Mouse (Mus musculus): Measurements from ENCODE around the gene Shroom3. TPM values are rescaled to one million over a fixed set of nuclear protein-coding genes. Genes with fewer than 3 reads are reported as not detected.

The Shroom3 gene
- polyA plus RNA-seq, 1 experiment from 2014 or later = 3.2 TPM

- Histone ChIP-seq H3K9ac (no peak overlapping the region), H3K36me3 (no peaks in the 10 kb centered on the region), H3K27me3 (no peaks in the 10 kb centered on the region), H3K4me3 (no peak overlapping the region), H3K4me2 (no peak overlapping the region), H3K27ac (no peak overlapping the region), H3K4me1 (no peaks in the 10 kb centered on the region), H3K9me3 (no peaks in the 10 kb centered on the region)
- no peak for ATAC-seq (ENCODE audit: insufficient number of reproducible peaks, low FRiP score, low TSS enrichment, low read depth)
- WGBS = 65% methylated on average over 2 of the region's 2 CpGs
Measured at GRCm38 (mm10) chr5:92980862-92981261, 297.6 kb downstream of the Shroom3 start.

- H3K27me3 ChIP-seq = no peaks in the 10 kb centered on the region
Measured at GRCm38 (mm10) chr5:92982673-92983072, 299.4 kb downstream of the Shroom3 start.

GRCm38 (mm10) chr5:92983942-92984341, 300.7 kb downstream of the Shroom3 start:
- Histone ChIP-seq H3K4me1 (peaks cover 16% of the 10 kb centered on the region), H3K27ac (no peak overlapping the region), H3K9ac (no peak overlapping the region), H3K4me2 (no peak overlapping the region), H3K36me3 (no peaks in the 10 kb centered on the region), H3K4me3 (no peak overlapping the region), H3K9me3 (no peaks in the 10 kb centered on the region), H3K27me3 (no peaks in the 10 kb centered on the region)
- ATAC-seq (ENCODE audit: insufficient number of reproducible peaks, low FRiP score, low TSS enrichment, low read depth) = no peak
- 36% methylated on average over 2 of the region's 2 CpGs for WGBS

More at GRCm38 (mm10) chr5:92982673-92983072, 299.4 kb downstream of the Shroom3 start:
- H3K9me3 ChIP-seq = no peaks in the 10 kb centered on the region
- no peak overlapping the region for H3K27ac ChIP-seq
- H3K4me1 ChIP-seq = peaks cover 7% of the 10 kb centered on the region; the same call in 1 of the 2 replicates
- H3K4me2 ChIP-seq = no peak overlapping the region
- no peak overlapping the region for H3K9ac ChIP-seq
- no peak for ATAC-seq (ENCODE audit: insufficient number of reproducible peaks, low FRiP score, low TSS enrichment, low read depth)
- no peak overlapping the region for H3K4me3 ChIP-seq
- no peaks in the 10 kb centered on the region for H3K36me3 ChIP-seq

GRCm38 (mm10) chr5:92984692-92985091, 301.5 kb downstream of the Shroom3 start:
- Histone ChIP-seq H3K27me3 (no peaks in the 10 kb centered on the region), H3K4me1 (peaks cover 23% of the 10 kb centered on the region), H3K4me2 (no peak overlapping the region), H3K9me3 (no peaks in the 10 kb centered on the region), H3K9ac (no peak overlapping the region), H3K4me3 (no peak overlapping the region), H3K27ac (no peak overlapping the region), H3K36me3 (no peaks in the 10 kb centered on the region)
- ATAC-seq (ENCODE audit: insufficient number of reproducible peaks, low FRiP score, low TSS enrichment, low read depth) = no peak
- WGBS = 41% methylated on average over 1 of the region's 1 CpGs

GRCm38 (mm10) chr5:92985391-92985790, 302.2 kb downstream of the Shroom3 start:
- Histone ChIP-seq H3K27me3 (no peaks in the 10 kb centered on the region), H3K27ac (no peak overlapping the region), H3K9me3 (no peaks in the 10 kb centered on the region), H3K4me3 (no peak overlapping the region), H3K36me3 (no peaks in the 10 kb centered on the region), H3K9ac (no peak overlapping the region), H3K4me2 (no peak overlapping the region), H3K4me1 (peaks cover 24% of the 10 kb centered on the region)
- no peak for ATAC-seq (ENCODE audit: insufficient number of reproducible peaks, low FRiP score, low TSS enrichment, low read depth)
- 87% methylated on average over 2 of the region's 2 CpGs for WGBS

GRCm38 (mm10) chr5:92986651-92987610, 303.7 kb downstream of the Shroom3 start:
- H3K36me3 ChIP-seq = no peaks in the 10 kb centered on the region
- H3K4me3 ChIP-seq = no peak overlapping the region
- no peak overlapping the region; the same call in 1 of the 2 replicates for H3K27ac ChIP-seq
- 66% methylated on average over 22 of the region's 22 CpGs for WGBS
- ATAC-seq (ENCODE audit: insufficient number of reproducible peaks, low FRiP score, low TSS enrichment, low read depth) = no peak
- no peaks in the 10 kb centered on the region for H3K9me3 ChIP-seq
- H3K27me3 ChIP-seq = no peaks in the 10 kb centered on the region
- no peak overlapping the region for H3K9ac ChIP-seq
- H3K4me1 ChIP-seq = peaks cover 24% of the 10 kb centered on the region
- no peak overlapping the region for H3K4me2 ChIP-seq

GRCm38 (mm10) chr5:92987891-92988768, 304.9 kb downstream of the Shroom3 start:
- no peaks in the 10 kb centered on the region for H3K27me3 ChIP-seq
- no peak for ATAC-seq (ENCODE audit: insufficient number of reproducible peaks, low FRiP score, low TSS enrichment, low read depth)
- H3K4me1 ChIP-seq = peaks cover 24% of the 10 kb centered on the region
- H3K9ac ChIP-seq = no peak overlapping the region
- peak overlapping the region; percentile 80 for H3K27ac ChIP-seq
- H3K9me3 ChIP-seq = no peaks in the 10 kb centered on the region
- 15% methylated on average over 16 of the region's 16 CpGs for WGBS
- H3K4me3 ChIP-seq = no peak overlapping the region
- no peaks in the 10 kb centered on the region for H3K36me3 ChIP-seq
- H3K4me2 ChIP-seq = 0 out of 2 replicates have a peak overlapping the region, but pooled peaks have one; percentile 1

- Histone ChIP-seq H3K36me3 (no peaks in the 10 kb centered on the region), H3K4me2 (0 out of 2 replicates have a peak overlapping the region, but pooled peaks have one; percentile 1), H3K4me3 (no peak overlapping the region), H3K9me3 (no peaks in the 10 kb centered on the region), H3K27me3 (no peaks in the 10 kb centered on the region), H3K9ac (no peak overlapping the region), H3K4me1 (peaks cover 24% of the 10 kb centered on the region), H3K27ac (peak overlapping the region; percentile 80)
- no peak for ATAC-seq (ENCODE audit: insufficient number of reproducible peaks, low FRiP score, low TSS enrichment, low read depth)
- WGBS = 21% methylated on average over 15 of the region's 15 CpGs
Measured at GRCm38 (mm10) chr5:92988769-92989356, 305.6 kb downstream of the Shroom3 start.

- Histone ChIP-seq H3K9ac (no peak overlapping the region), H3K27ac (no peak overlapping the region), H3K4me3 (no peak overlapping the region), H3K4me1 (peaks cover 32% of the 10 kb centered on the region), H3K4me2 (no peak overlapping the region), H3K27me3 (no peaks in the 10 kb centered on the region), H3K9me3 (no peaks in the 10 kb centered on the region), H3K36me3 (no peaks in the 10 kb centered on the region)
- no peak for ATAC-seq (ENCODE audit: insufficient number of reproducible peaks, low FRiP score, low TSS enrichment, low read depth)
- 66% methylated on average over 3 of the region's 3 CpGs for WGBS
Measured at GRCm38 (mm10) chr5:92992106-92992505, 308.9 kb downstream of the Shroom3 start.

- H3K4me3 ChIP-seq = no peak overlapping the region
- ATAC-seq (ENCODE audit: insufficient number of reproducible peaks, low FRiP score, low TSS enrichment, low read depth) = no peak
- H3K27me3 ChIP-seq = no peaks in the 10 kb centered on the region
- H3K4me1 ChIP-seq = peaks cover 31% of the 10 kb centered on the region
- no peak overlapping the region for H3K9ac ChIP-seq
- no peak overlapping the region for H3K27ac ChIP-seq
- no peaks in the 10 kb centered on the region for H3K9me3 ChIP-seq
- H3K4me2 ChIP-seq = no peak overlapping the region
- H3K36me3 ChIP-seq = no peaks in the 10 kb centered on the region
- 86% methylated on average over 6 of the region's 6 CpGs for WGBS
Measured at GRCm38 (mm10) chr5:92994309-92994708, 311.1 kb downstream of the Shroom3 start.

GRCm38 (mm10) chr5:92994861-92995260, 311.6 kb downstream of the Shroom3 start:
- H3K4me3 ChIP-seq = no peak overlapping the region
- no peaks in the 10 kb centered on the region for H3K9me3 ChIP-seq
- no peak overlapping the region for H3K9ac ChIP-seq
- no peak overlapping the region for H3K27ac ChIP-seq
- H3K4me2 ChIP-seq = no peak overlapping the region
- 89% methylated on average over 2 of the region's 2 CpGs for WGBS
- H3K36me3 ChIP-seq = no peaks in the 10 kb centered on the region
- ATAC-seq (ENCODE audit: insufficient number of reproducible peaks, low FRiP score, low TSS enrichment, low read depth) = no peak
- H3K4me1 ChIP-seq = peaks cover 27% of the 10 kb centered on the region
- H3K27me3 ChIP-seq = no peaks in the 10 kb centered on the region

Measured in limb, embryonic 15.5 days (tissue).